Mouse (Mus musculus) lung, embryonic 14.5 days (tissue): ENCODE results near the gene Coq6. TPM values are rescaled to one million over a fixed set of nuclear protein-coding genes. Genes with fewer than 3 reads are reported as not detected.

Experiments
- ATAC-seq: fragments of 200-750 bp; cut with Nextera tagmentation; 2 replicates; pipeline ENCODE4 v1.8.0; 2017; ENCODE audit warnings: mild to moderate bottlenecking, moderate TSS enrichment, moderate library complexity; ENCODE audit not compliant: insufficient read depth
- DNase-seq: peaks from one replicate; pipeline ENCODE4 v3.0.0-alpha.2; 2015
- H3K27ac ChIP-seq: fragments of 300-500 bp; sonication (generic); 2 replicates; pipeline ENCODE4 v1.5.1; 2014; ENCODE audit warnings: low read depth, mild to moderate bottlenecking, moderate library complexity
- H3K27me3 ChIP-seq: fragments of 300-500 bp; sonication (generic); 2 replicates; pipeline ENCODE4 v1.6.1; 2014; ENCODE audit warnings: low read length, control low read depth; ENCODE audit not compliant: insufficient read depth
- H3K36me3 ChIP-seq: fragments of 300-500 bp; sonication (generic); 2 replicates; pipeline ENCODE4 v1.6.1; 2014; ENCODE audit warnings: control low read depth; ENCODE audit not compliant: insufficient read depth
- H3K4me1 ChIP-seq: fragments of 300-500 bp; sonication (generic); 2 replicates; pipeline ENCODE4 v1.6.1; 2014; ENCODE audit warnings: antibody characterized with exemption, control low read depth; ENCODE audit not compliant: insufficient read depth
- H3K4me2 ChIP-seq: fragments of 300-500 bp; sonication (generic); 2 replicates; pipeline ENCODE4 v1.6.1; 2014; ENCODE audit warnings: mild to moderate bottlenecking
- H3K4me3 ChIP-seq: fragments of 300-500 bp; sonication (generic); 2 replicates; pipeline ENCODE4 v1.5.1; 2014; ENCODE audit warnings: low read depth, low read length
- H3K9ac ChIP-seq: fragments of 300-500 bp; sonication (generic); 2 replicates; pipeline ENCODE4 v1.6.1; 2014
- H3K9me3 ChIP-seq: fragments of 300-500 bp; sonication (generic); 2 replicates; pipeline ENCODE4 v1.6.1; 2016; ENCODE audit warnings: low read depth, low read length, control low read depth
- CTCF ChIP-seq: IDR thresholded peaks from 2 replicates; pipeline ENCODE4 v1.5.1; 2016; ENCODE audit warnings: antibody characterized with exemption, low read depth
- WGBS: fragments of 180-500 bp; shearing (Covaris S2); extraction: QIAGEN DNeasy Blood & Tissue Kit; methylation state at CpG from one replicate; pipeline ENCODE4 v1.1.7; 2014; 5-methylcytosine and 5-hydroxymethylcytosine counted together
- polyA plus RNA-seq: library from polyadenylated mRNA; unstranded; fragments of >200 nt; fragmentation: Nextera tagmentation; extraction: Ambion mirVana; gene quantifications from 2 replicates; pipeline ENCODE4 v1.2.1, GENCODE M21; 2014

Coq6 gene
- polyA plus RNA-seq, 1 experiment from 2014 or later, result 51.1 TPM

DNA sequence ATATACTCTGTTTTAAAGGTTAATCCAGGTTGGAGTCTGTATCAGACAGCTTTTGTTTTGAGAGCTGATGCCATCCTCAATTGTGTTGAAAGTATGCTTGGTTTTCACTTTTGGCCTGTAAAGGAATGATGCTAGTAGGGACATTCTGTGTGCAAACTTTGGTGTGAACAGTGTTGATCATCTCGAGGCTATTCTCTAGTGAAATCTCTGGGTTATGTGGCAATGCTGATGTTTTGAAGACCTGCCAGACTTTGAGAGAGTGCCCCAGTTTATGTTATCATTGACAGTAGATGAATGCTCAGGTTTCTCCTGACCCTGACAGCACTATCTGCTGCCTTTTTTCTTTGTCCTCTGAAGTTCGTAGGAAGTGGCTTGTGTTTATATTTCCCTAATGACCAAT lies 1.4 kb downstream of the Coq6 start:
- TF ChIP-seq CTCF, result no peak
- DNase-seq (no peak), ATAC-seq (no peak)
- H3K9me3 ChIP-seq, result no peaks in the 10 kb centered on the region
- no peak overlapping the region for H3K27ac ChIP-seq
- H3K4me1 ChIP-seq, result peaks cover 11% of the 10 kb centered on the region
- peaks cover 11% of the 10 kb centered on the region for H3K36me3 ChIP-seq
- WGBS, result 21% methylated on average over 2 of the region's 2 CpGs
- H3K4me2 ChIP-seq, result peak overlapping the region; percentile 80
- H3K9ac ChIP-seq, result 0 out of 2 replicates have a peak overlapping the region, but pooled peaks have one; percentile 86
- peak overlapping the region; percentile 96 for H3K4me3 ChIP-seq
- H3K27me3 ChIP-seq, result no peaks in the 10 kb centered on the region

- H3K27me3 ChIP-seq, result no peaks in the 10 kb centered on the region
- peaks cover 11% of the 10 kb centered on the region for H3K4me1 ChIP-seq
- H3K4me2 ChIP-seq, result no peak overlapping the region
- WGBS, result 76% methylated on average over 9 of the region's 9 CpGs
- H3K9me3 ChIP-seq, result no peaks in the 10 kb centered on the region
- H3K36me3 ChIP-seq, result peaks cover 24% of the 10 kb centered on the region
- H3K27ac ChIP-seq, result no peak overlapping the region
- H3K4me3 ChIP-seq, result no peak overlapping the region
- TF ChIP-seq CTCF, result no peak
- no peak overlapping the region for H3K9ac ChIP-seq
- ATAC-seq, result no peak
- DNase-seq, result no peak
Measured at GRCm38 (mm10) chr12:84364291-84364690, 2.8 kb downstream of the Coq6 start.

- 93% methylated on average over 6 of the region's 6 CpGs for WGBS
- peaks cover 11% of the 10 kb centered on the region for H3K4me1 ChIP-seq
Measured at GRCm38 (mm10) chr12:84365137-84365536, 3.7 kb downstream of the Coq6 start.

GRCm38 (mm10) chr12:84366971-84367370 lies 5.5 kb downstream of the Coq6 start:
- no peak overlapping the region for H3K4me2 ChIP-seq
- no peak overlapping the region for H3K4me3 ChIP-seq
- TF ChIP-seq CTCF, result no peak
- H3K9me3 ChIP-seq, result no peaks in the 10 kb centered on the region
- no peaks in the 10 kb centered on the region for H3K27me3 ChIP-seq
- 60% methylated on average over 9 of the region's 9 CpGs for WGBS
- DNase-seq (no peak), ATAC-seq (no peak)
- H3K9ac ChIP-seq, result no peak overlapping the region
- peaks cover 50% of the 10 kb centered on the region for H3K36me3 ChIP-seq
- peaks cover 7% of the 10 kb centered on the region for H3K4me1 ChIP-seq
- H3K27ac ChIP-seq, result no peak overlapping the region

More at GRCm38 (mm10) chr12:84365137-84365536, 3.7 kb downstream of the Coq6 start:
- no peak for ATAC-seq
- Histone ChIP-seq H3K4me3 (no peak overlapping the region), H3K27me3 (no peaks in the 10 kb centered on the region), H3K36me3 (peaks cover 32% of the 10 kb centered on the region), H3K9ac (no peak overlapping the region), H3K9me3 (no peaks in the 10 kb centered on the region), H3K4me2 (no peak overlapping the region), H3K27ac (no peak overlapping the region)
- DNase-seq, result no peak
- no peak for TF ChIP-seq CTCF

DNA sequence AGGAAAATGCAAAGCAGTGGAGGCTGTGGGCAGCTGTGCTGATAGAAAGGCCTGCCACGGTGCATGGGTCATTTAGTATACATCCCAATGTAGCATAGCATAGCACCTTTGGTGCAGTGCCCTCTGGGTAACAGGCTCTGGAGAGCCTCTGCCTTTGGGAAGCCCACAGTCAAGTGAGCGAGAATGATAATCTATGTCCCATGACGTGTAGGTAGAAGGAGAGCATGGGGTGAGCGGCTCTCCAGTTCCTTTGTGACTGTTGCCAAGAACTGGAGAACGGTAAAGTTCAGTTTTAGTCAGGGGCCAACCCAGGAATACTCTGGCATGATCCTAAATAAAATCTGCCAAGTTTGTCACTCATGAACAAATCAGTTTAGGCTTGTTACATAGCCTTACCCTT lies 10.2 kb downstream of the Coq6 start:
- Histone ChIP-seq H3K4me3 (no peak overlapping the region), H3K4me2 (no peak overlapping the region), H3K9me3 (no peaks in the 10 kb centered on the region), H3K27ac (no peak overlapping the region), H3K27me3 (no peaks in the 10 kb centered on the region), H3K36me3 (peaks cover 80% of the 10 kb centered on the region), H3K4me1 (no peaks in the 10 kb centered on the region), H3K9ac (no peak overlapping the region)
- 91% methylated on average over 5 of the region's 5 CpGs for WGBS
- no peak for ATAC-seq
- TF ChIP-seq CTCF, result no peak
- DNase-seq, result no peak

- Histone ChIP-seq H3K27ac (no peak overlapping the region), H3K27me3 (no peaks in the 10 kb centered on the region), H3K9ac (no peak overlapping the region), H3K4me2 (no peak overlapping the region), H3K36me3 (peaks cover 61% of the 10 kb centered on the region), H3K4me3 (no peak overlapping the region), H3K4me1 (no peaks in the 10 kb centered on the region), H3K9me3 (no peaks in the 10 kb centered on the region)
- 71% methylated on average over 6 of the region's 6 CpGs for WGBS
- ATAC-seq (no peak), DNase-seq (no peak)
- TF ChIP-seq CTCF, result no peak
Measured at GRCm38 (mm10) chr12:84373831-84374481, 12.5 kb downstream of the Coq6 start.

DNA sequence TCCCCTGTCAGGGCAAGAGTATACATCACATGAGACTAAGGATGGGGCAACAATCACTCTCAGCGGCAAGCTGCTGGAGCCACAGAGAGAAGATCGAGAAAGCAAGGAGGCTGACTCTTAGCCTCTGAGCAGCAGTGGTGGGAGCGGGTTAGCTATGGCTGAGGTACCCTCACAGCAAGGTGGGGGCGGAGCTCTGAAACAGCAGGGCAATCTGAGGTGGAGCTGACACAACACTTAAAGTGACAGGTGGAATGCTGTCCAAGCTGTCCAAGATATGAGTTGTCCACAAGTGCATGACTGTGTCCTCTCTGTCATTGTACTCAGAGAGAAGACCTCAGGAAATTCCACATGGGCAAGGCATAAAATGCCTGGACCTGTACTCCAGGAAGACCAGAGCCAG lies 20.9 kb downstream of the Coq6 start:
- H3K9ac ChIP-seq, result no peak overlapping the region
- H3K4me1 ChIP-seq, result 0 out of 2 replicates have a peak, but pooled peaks cover 3% of the 10 kb centered on the region
- ATAC-seq (no peak), DNase-seq (no peak)
- TF ChIP-seq CTCF, result no peak
- 0 out of 2 replicates have a peak, but pooled peaks cover 3% of the 10 kb centered on the region for H3K36me3 ChIP-seq
- no peak overlapping the region for H3K4me2 ChIP-seq
- no peaks in the 10 kb centered on the region for H3K9me3 ChIP-seq
- H3K4me3 ChIP-seq, result no peak overlapping the region
- H3K27ac ChIP-seq, result no peak overlapping the region
- no peaks in the 10 kb centered on the region for H3K27me3 ChIP-seq
- WGBS, result 78% methylated on average over 4 of the region's 4 CpGs
